Mouse (Mus musculus) ES-E14 (cell line): ENCODE measurements around the gene Ugt1a7c. TPM values are rescaled to one million over a fixed set of nuclear protein-coding genes. Genes with fewer than 3 reads are reported as not detected.

Experiments used
- DNase-seq: peaks from one replicate; pipeline ENCODE4 v3.0.0-alpha.2; 2013; ENCODE audit warnings: low read depth, low spot score
- H3K27ac ChIP-seq: 2 replicates; pipeline ENCODE4 v1.5.1; 2012; ENCODE audit warnings: low read depth, mild to moderate bottlenecking, low read length, moderate library complexity, mixed read lengths; ENCODE audit not compliant: poor library complexity, insufficient read depth, severe bottlenecking
- H3K36me3 ChIP-seq: 2 replicates; pipeline ENCODE4 v1.6.1; 2012; ENCODE audit warnings: mild to moderate bottlenecking, low read length, moderate library complexity, mixed read lengths; ENCODE audit not compliant: control insufficient read depth, poor library complexity, insufficient read depth, severe bottlenecking
- H3K4me1 ChIP-seq, 2 experiments: fragments of 150-350 bp in 1 of 2; sonication (generic) in 1 of 2; 2 replicates each; pipeline ENCODE4 v1.6.1; 2012; ENCODE audit warnings: low read length in 2 of 2, mild to moderate bottlenecking in 1 of 2, mixed read lengths in 1 of 2; ENCODE audit not compliant: control insufficient read depth in 2 of 2, insufficient read depth in 2 of 2, poor library complexity in 1 of 2
- H3K4me3 ChIP-seq, 2 experiments: fragments of 150-350 bp in 1 of 2; sonication (generic) in 1 of 2; 2 replicates each; pipeline ENCODE4 v1.5.1; 2012; ENCODE audit warnings: low read length in 2 of 2, low read depth in 1 of 2, mild to moderate bottlenecking in 1 of 2, mixed read lengths in 1 of 2; ENCODE audit not compliant: insufficient read depth in 1 of 2, poor library complexity in 1 of 2, severe bottlenecking in 1 of 2
- H3K9ac ChIP-seq: 2 replicates; pipeline ENCODE4 v1.6.1; 2012; ENCODE audit warnings: low read depth, mild to moderate bottlenecking, low read length, mixed read lengths; ENCODE audit not compliant: poor library complexity, insufficient read depth, severe bottlenecking
- H3K9me3 ChIP-seq: fragments of 150-350 bp; sonication (generic); 2 replicates; pipeline ENCODE4 v1.6.1; 2012; ENCODE audit warnings: low read depth, mild to moderate bottlenecking, low read length; ENCODE audit not compliant: control insufficient read depth, insufficient read depth
- CHD2 ChIP-seq: IDR thresholded peaks from 2 replicates; pipeline ENCODE4 v1.6.1; 2014; ENCODE audit warnings: mild to moderate bottlenecking, low read depth, low read length, inconsistent platforms
- HCFC1 ChIP-seq: IDR thresholded peaks from 2 replicates; pipeline ENCODE4 v1.6.1; 2012; ENCODE audit warnings: low read length, inconsistent platforms, borderline replicate concordance; ENCODE audit not compliant: insufficient read depth
- MAFK ChIP-seq: IDR thresholded peaks from 2 replicates; pipeline ENCODE4 v1.6.1; 2014; ENCODE audit warnings: mild to moderate bottlenecking, low read depth, low read length, inconsistent platforms; ENCODE audit not compliant: insufficient read depth
- ZC3H11A ChIP-seq: IDR thresholded peaks from 2 replicates; pipeline ENCODE4 v1.6.1; 2012; ENCODE audit warnings: low read depth, mild to moderate bottlenecking, inconsistent platforms, low read length, borderline replicate concordance
- ZNF384 ChIP-seq: IDR thresholded peaks from 2 replicates; pipeline ENCODE4 v1.6.1; 2012; ENCODE audit warnings: low read depth, low read length, inconsistent platforms
- in situ Hi-C, 2 experiments: fragments of 600-800 bp; cut with MboI; formaldehyde crosslinking; loops; one replicate each; pipeline ENCODE4 v1.15.1; 2025; ENCODE audit warnings: low sequenced_read_pairs in 2 of 2, inconsistent platforms in 1 of 2; ENCODE audit not compliant: unreplicated experiment in 2 of 2
- total RNA-seq: library from RNA; depleted of rRNA; stranded (reverse); fragments of 300-350 nt; gene quantifications from 2 replicates; pipeline ENCODE4 v1.2.3, GENCODE M21; 2012

The Ugt1a7c gene
- total RNA-seq, 1 experiment, result 0.09 TPM

DNA sequence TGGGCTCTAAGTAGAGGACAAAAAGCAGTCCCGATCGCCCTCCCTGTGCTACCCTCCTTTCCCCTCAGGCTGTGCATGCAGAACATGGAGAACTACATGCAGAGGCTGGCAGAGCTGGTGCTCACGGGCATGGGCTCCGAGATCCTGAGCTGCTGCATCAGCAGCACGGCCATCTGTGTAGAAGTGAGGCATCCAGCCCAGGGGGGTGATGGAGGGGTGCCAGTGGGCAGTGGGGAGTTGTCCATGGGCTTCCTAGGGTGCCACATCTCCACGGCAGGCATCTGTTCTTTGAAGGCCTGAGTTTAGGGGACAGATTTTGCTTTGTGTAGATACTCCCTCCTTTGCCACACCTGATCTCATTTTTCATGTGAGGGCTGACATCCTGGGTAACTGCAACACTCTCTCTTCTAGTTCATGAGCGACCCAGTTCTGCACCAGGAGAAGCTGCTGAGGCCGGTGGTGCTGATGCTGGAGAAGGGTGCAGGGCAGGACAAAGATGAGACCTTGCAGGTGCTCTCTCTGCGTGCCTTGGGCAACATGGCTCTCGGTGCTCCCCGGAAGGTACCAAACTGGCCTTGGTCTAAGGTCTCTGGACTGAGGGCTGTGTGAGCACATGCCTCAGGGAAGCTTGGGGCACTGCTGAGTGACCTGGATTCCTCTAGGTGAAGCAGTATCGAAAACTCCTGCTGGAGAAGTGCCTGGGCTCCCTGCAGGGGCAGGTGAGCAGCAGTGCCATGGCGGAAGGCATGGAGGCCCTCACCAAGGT lies 161.3 kb downstream of the Ugt1a7c start:
- TF ChIP-seq ZC3H11A (no peak), CHD2 (no peak), ZNF384 (no peak), MAFK (no peak), HCFC1 (no peak)
- Histone ChIP-seq H3K36me3 (peaks cover 3% of the 10 kb centered on the region; the same call in 1 of the 2 replicates), H3K9ac (no peak overlapping the region), H3K27ac (no peak overlapping the region; the same call in 1 of the 2 replicates), H3K9me3 (no peaks in the 10 kb centered on the region), H3K4me1 (no peaks in the 10 kb centered on the region), H3K4me3 (no peak overlapping the region)
- in situ Hi-C loops, result no loop called here
- DNase-seq, result no peak

- Histone ChIP-seq H3K27ac (no peak overlapping the region), H3K4me1 (no peaks in the 10 kb centered on the region), H3K4me3 (no peak overlapping the region), H3K9me3 (no peaks in the 10 kb centered on the region), H3K36me3 (peaks cover 6% of the 10 kb centered on the region; the same call in 1 of the 2 replicates), H3K9ac (no peak overlapping the region)
- in situ Hi-C loops, result no loop called here
- TF ChIP-seq HCFC1 (no peak), MAFK (no peak), CHD2 (no peak), ZNF384 (no peak), ZC3H11A (no peak)
- DNase-seq, result no peak
Observed at GRCm38 (mm10) chr1:88256886-88257663, 162.2 kb downstream of the Ugt1a7c start.

- Histone ChIP-seq H3K27ac (no peak overlapping the region), H3K4me3 (no peak overlapping the region), H3K9me3 (no peaks in the 10 kb centered on the region), H3K4me1 (peaks cover 2% of the 10 kb centered on the region in 2 experiments; a peak in 1 of 4 replicates), H3K9ac (no peak overlapping the region), H3K36me3 (peaks cover 8% of the 10 kb centered on the region)
- in situ Hi-C loops, result no loop called here
- TF ChIP-seq ZC3H11A (no peak), MAFK (no peak), ZNF384 (no peak), CHD2 (no peak), HCFC1 (no peak)
- no peak for DNase-seq
Observed at GRCm38 (mm10) chr1:88257681-88258080, 162.8 kb downstream of the Ugt1a7c start.

DNA sequence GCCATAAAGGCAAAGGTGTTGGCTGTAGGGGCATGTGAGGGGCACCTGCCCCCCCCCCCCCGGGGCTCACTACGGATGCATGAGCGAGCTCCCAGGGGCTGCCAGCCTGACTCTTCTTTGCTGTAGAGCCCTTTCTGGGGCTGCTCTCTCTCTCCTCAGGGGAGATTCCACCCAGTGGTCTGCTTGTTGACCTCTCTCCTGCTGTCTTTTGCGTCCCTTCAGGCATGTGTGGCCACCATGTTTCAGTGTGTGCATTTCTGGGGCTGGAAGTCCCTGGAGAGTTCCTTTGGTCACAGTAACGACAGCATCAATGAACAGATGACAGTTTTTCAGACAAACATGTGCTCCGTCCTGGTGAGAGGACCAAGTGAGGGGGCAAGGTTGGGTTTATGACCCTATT lies 163.5 kb downstream of the Ugt1a7c start:
- Histone ChIP-seq H3K27ac (no peak overlapping the region), H3K9ac (no peak overlapping the region), H3K4me3 (no peak overlapping the region), H3K9me3 (no peaks in the 10 kb centered on the region), H3K4me1 (peaks cover 3 to 4% of the 10 kb centered on the region in 2 experiments; a peak in 2 of 4 replicates), H3K36me3 (peaks cover 14% of the 10 kb centered on the region)
- TF ChIP-seq ZC3H11A, result no peak
- TF ChIP-seq MAFK, result no peak
- TF ChIP-seq ZNF384, result no peak
- TF ChIP-seq CHD2, result no peak
- no peak for TF ChIP-seq HCFC1
- in situ Hi-C loops, result no loop called here
- DNase-seq, result no peak
